ENCODE assay signal across 38 mouse cellular contexts in genomic region chr19:4473549-4473948, GRCm38 (mm10). TPM values are rescaled to one million over a fixed set of nuclear protein-coding genes. Genes with fewer than 3 reads are reported as not detected.
"Had no signal": no experiment of that assay in that cellular context is flagged by ENCODE, and none has a peak within 500 bp of the region (broad histone marks: within the 10 kb centered on the region; RNA-seq: fewer than 3 reads in every experiment).

No protein-coding gene starts in this region.

- DNase-seq: heart, postnatal 10 days; heart, postnatal 14 days; heart, postnatal 36 days; heart, postnatal 4 days; kidney, adult 11 months; kidney, adult 18-20 months; kidney, adult 2 months; kidney, adult 8-10 months; kidney, adult 9 months; kidney, postnatal 10 days; kidney, postnatal 14 days; kidney, postnatal 25 days; kidney, postnatal 36 days; kidney, postnatal 4 days; layer of hippocampus, adult 9-11 months; layer of hippocampus, postnatal 36 days had no signal

- ATAC-seq: hindbrain, embryonic 16.5 days; hindbrain, postnatal 0 days; inflammation-experienced regulatory T-cells, adult 6 months; intestine, embryonic 15.5 days; intestine, embryonic 16.5 days; intestine, postnatal 0 days had no signal

- H3K4me3 ChIP-seq: heart, embryonic 13.5 days; heart, embryonic 15.5 days; hindbrain, embryonic 10.5 days; hindbrain, embryonic 12.5 days; hindbrain, embryonic 13.5 days; hindbrain, embryonic 15.5 days; intestine, embryonic 15.5 days; kidney, embryonic 15.5 days; layer of hippocampus, adult 2 months; left cerebral cortex, adult 2 months had no signal

- H3K27ac ChIP-seq: heart, embryonic 13.5 days; heart, embryonic 15.5 days; hindbrain, embryonic 10.5 days; hindbrain, embryonic 12.5 days; hindbrain, embryonic 13.5 days; hindbrain, embryonic 14.5 days; hindbrain, embryonic 15.5 days; hindbrain, postnatal 0 days; intestine, embryonic 15.5 days; kidney, embryonic 15.5 days; kidney, postnatal 0 days; layer of hippocampus, adult 2 months; left cerebral cortex, adult 2 months had no signal

RNA-seq across cellular contexts. Expression of gene 2010003K11Rik, which starts 24.8 kb away (rescaled TPM):
- polyA plus RNA-seq: heart, embryonic 13.5 days; heart, embryonic 14.5 days; heart, embryonic 15.5 days; heart, postnatal 0 days; hindbrain, embryonic 11.5 days; hindbrain, embryonic 12.5 days; hindbrain, embryonic 13.5 days; hindbrain, embryonic 14.5 days; hindbrain, embryonic 15.5 days; hindbrain, embryonic 16.5 days; inflammation-experienced regulatory T-cells, adult 6 months; intestine, embryonic 14.5 days; kidney, embryonic 14.5 days; kidney, embryonic 15.5 days had no signal
